Mouse (Mus musculus) testis, adult 10 weeks (tissue): ENCODE results near the gene Il12a. TPM values are rescaled to one million over a fixed set of nuclear protein-coding genes. Genes with fewer than 3 reads are reported as not detected.

Source experiments
- polyA plus RNA-seq: library from polyadenylated mRNA; stranded (reverse); fragments of 350-450 nt; fragmentation: Illumina TruSeq; extraction: RNeasy Lipid Tissue Mini Kit (QIAGEN cat#74804); gene quantifications from one replicate; pipeline ENCODE4 v1.2.3, GENCODE M21; 2014; ENCODE audit warnings: low read depth, low replicate concordance

Il12a gene
- polyA plus RNA-seq = not detected

DNA sequence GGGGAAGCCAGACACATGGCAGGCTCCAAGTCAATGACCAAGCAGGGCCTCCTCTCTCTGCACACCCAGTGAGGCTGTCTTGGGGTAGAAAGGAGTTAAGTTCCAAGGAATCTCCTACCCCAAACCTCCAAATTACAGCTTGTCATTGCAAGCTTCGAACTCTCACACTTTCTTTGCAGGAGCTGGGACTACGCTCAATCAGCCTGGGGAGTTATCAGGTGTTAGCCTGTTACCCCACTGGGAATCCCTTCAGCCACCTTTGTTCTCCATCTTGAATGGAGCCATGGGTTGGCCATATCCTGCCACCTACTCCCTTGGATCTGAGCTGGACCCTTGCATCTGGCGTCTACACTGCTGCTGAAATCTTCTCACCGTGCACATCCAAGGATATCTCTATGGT, at the start of gene Il12a:
TSS of gene Il12a (plus strand) at position 301 of the 400 bp plus-strand sequence.

Other genes starting within 250 kb of the Il12a start
- 0.10 TPM for gene 1110032F04Rik, start 178.9 kb downstream of the Il12a start, polyA plus RNA-seq